Mouse (Mus musculus): ENCODE data around the gene Kcna4.

DNA sequence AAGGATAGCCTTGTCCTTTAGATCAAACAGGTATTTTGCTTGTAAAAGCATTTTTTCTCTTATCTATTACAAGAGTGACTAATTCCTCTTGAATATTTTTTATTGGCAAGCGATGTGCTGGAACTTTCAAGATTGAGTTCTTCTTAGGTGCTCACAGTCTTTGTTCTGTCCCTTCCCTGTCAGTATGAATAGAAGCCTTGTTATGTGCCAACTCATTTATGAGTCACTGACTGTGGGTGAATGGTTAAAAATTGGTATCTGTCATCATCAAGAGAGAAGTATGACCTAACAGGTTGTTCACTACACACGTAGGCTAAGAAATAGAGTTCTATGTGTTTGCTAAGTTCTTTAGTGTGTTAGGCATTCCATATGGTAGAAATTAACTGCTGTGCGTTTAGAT, 50.9 kb downstream of the Kcna4 start:
- TF ChIP-seq CTCF (IDR thresholded peaks at IDR 0.05 in 2 of 3, conservative IDR thresholded peaks at IDR 0.05 in 1 of 3; ENCODE audit: control insufficient read depth in 1 of 3, insufficient read depth in 1 of 3, low read depth in 2 of 3, low read length in 3 of 3, poor library complexity in 1 of 3, severe bottlenecking in 1 of 3) (no peak), POLR2A (IDR thresholded peaks at IDR 0.05; ENCODE audit: control insufficient read depth in 1 of 2, insufficient read depth in 1 of 2, low read depth in 1 of 2, low read length in 2 of 2, poor library complexity in 1 of 2) (no peak), CHD2 (IDR thresholded peaks at IDR 0.05; ENCODE audit: low read length) (no peak), MAZ (IDR thresholded peaks at IDR 0.05; ENCODE audit: low read depth, low read length) (no peak), MAX (IDR thresholded peaks at IDR 0.05; ENCODE audit: low read length) (no peak), SMC3 (IDR thresholded peaks at IDR 0.05; ENCODE audit: low read depth, low read length) (no peak), ETS1 (IDR thresholded peaks at IDR 0.05; ENCODE audit: low read depth, low read length) (no peak), GABPA (IDR thresholded peaks at IDR 0.05; ENCODE audit: low read depth, low read length) (no peak), BHLHE40 (IDR thresholded peaks at IDR 0.05; ENCODE audit: borderline replicate concordance, low read depth, low read length) (no peak), TBP (IDR thresholded peaks at IDR 0.05; ENCODE audit: low read depth, low read length) (no peak), ZNF384 (IDR thresholded peaks at IDR 0.05; ENCODE audit: low read depth, low read length) (no peak), HCFC1 (IDR thresholded peaks at IDR 0.05; ENCODE audit: low read depth, low read length) (no peak), JUND (IDR thresholded peaks at IDR 0.05; ENCODE audit: low read depth, low read length) (no peak)
